Mouse (Mus musculus): ENCODE data around the gene Mllt3. TPM values are rescaled to one million over a fixed set of nuclear protein-coding genes. Genes with fewer than 3 reads are reported as not detected.

Mllt3 gene
- polyA plus RNA-seq, 1 experiment from 2014 or later, result 51.9 TPM

- WGBS, result 74% methylated on average over 4 of the region's 4 CpGs
- H3K27ac ChIP-seq, result no peak overlapping the region
- no peak overlapping the region for H3K4me2 ChIP-seq (replicated peaks)
- 0 out of 2 replicates have a peak, but pooled peaks cover 2% of the 10 kb centered on the region for H3K4me1 ChIP-seq
- no peaks in the 10 kb centered on the region for H3K9me3 ChIP-seq
- no peaks in the 10 kb centered on the region for H3K27me3 ChIP-seq
- no peak overlapping the region for H3K4me3 ChIP-seq
- ATAC-seq (ENCODE audit: low FRiP score, low read depth), result no peak
- H3K9ac ChIP-seq, result no peak overlapping the region
- H3K36me3 ChIP-seq, result no peaks in the 10 kb centered on the region
Measured at GRCm38 (mm10) chr4:87859148-87859547, 174.0 kb downstream of the Mllt3 start.

- Histone ChIP-seq H3K9ac (no peak overlapping the region), H3K4me1 (0 out of 2 replicates have a peak, but pooled peaks cover 2% of the 10 kb centered on the region), H3K27me3 (no peaks in the 10 kb centered on the region), H3K9me3 (no peaks in the 10 kb centered on the region), H3K4me2 (replicated peaks) (no peak overlapping the region), H3K4me3 (no peak overlapping the region), H3K27ac (no peak overlapping the region), H3K36me3 (no peaks in the 10 kb centered on the region)
- 92% methylated on average over 1 of the region's 1 CpGs for WGBS
- ATAC-seq (ENCODE audit: low FRiP score, low read depth), result no peak
Measured at GRCm38 (mm10) chr4:87857982-87858381, 175.2 kb downstream of the Mllt3 start.

GRCm38 (mm10) chr4:87852461-87852860, 180.7 kb downstream of the Mllt3 start:
- Histone ChIP-seq H3K4me1 (0 out of 2 replicates have a peak, but pooled peaks cover 2% of the 10 kb centered on the region), H3K4me3 (no peak overlapping the region), H3K27me3 (no peaks in the 10 kb centered on the region), H3K9me3 (no peaks in the 10 kb centered on the region), H3K9ac (no peak overlapping the region), H3K36me3 (no peaks in the 10 kb centered on the region), H3K27ac (no peak overlapping the region), H3K4me2 (replicated peaks) (no peak overlapping the region)
- ATAC-seq (ENCODE audit: low FRiP score, low read depth), result no peak
- 93% methylated on average over 2 of the region's 2 CpGs for WGBS

- Histone ChIP-seq H3K4me1 (peaks cover 4% of the 10 kb centered on the region; the same call in 1 of the 2 replicates), H3K27me3 (no peaks in the 10 kb centered on the region), H3K36me3 (no peaks in the 10 kb centered on the region), H3K4me3 (no peak overlapping the region), H3K27ac (no peak overlapping the region), H3K4me2 (replicated peaks) (no peak overlapping the region), H3K9ac (no peak overlapping the region), H3K9me3 (no peaks in the 10 kb centered on the region)
- WGBS, result 77% methylated on average over 5 of the region's 5 CpGs
- no peak for ATAC-seq (ENCODE audit: low FRiP score, low read depth)
Measured at GRCm38 (mm10) chr4:87850051-87850450, 183.1 kb downstream of the Mllt3 start.

GRCm38 (mm10) chr4:87844668-87845210, 188.4 kb downstream of the Mllt3 start:
- H3K9ac ChIP-seq, result no peak overlapping the region
- no peak overlapping the region for H3K4me2 ChIP-seq (replicated peaks)
- no peaks in the 10 kb centered on the region for H3K9me3 ChIP-seq
- no peak for ATAC-seq (ENCODE audit: low FRiP score, low read depth)
- WGBS, result 79% methylated on average over 6 of the region's 6 CpGs
- 0 out of 2 replicates have a peak, but pooled peaks cover 5% of the 10 kb centered on the region for H3K36me3 ChIP-seq
- H3K27ac ChIP-seq, result no peak overlapping the region
- peaks cover 12% of the 10 kb centered on the region for H3K4me1 ChIP-seq
- H3K27me3 ChIP-seq, result no peaks in the 10 kb centered on the region
- H3K4me3 ChIP-seq, result no peak overlapping the region

- 0 out of 2 replicates have a peak, but pooled peaks cover 5% of the 10 kb centered on the region for H3K36me3 ChIP-seq
- no peak overlapping the region for H3K4me3 ChIP-seq
- H3K4me1 ChIP-seq, result peaks cover 14% of the 10 kb centered on the region
- no peak overlapping the region for H3K9ac ChIP-seq
- H3K27ac ChIP-seq, result no peak overlapping the region
- ATAC-seq (ENCODE audit: low FRiP score, low read depth), result no peak
- 77% methylated on average over 10 of the region's 10 CpGs for WGBS
- H3K4me2 ChIP-seq (replicated peaks), result no peak overlapping the region
- no peaks in the 10 kb centered on the region for H3K27me3 ChIP-seq
- H3K9me3 ChIP-seq, result no peaks in the 10 kb centered on the region
Measured at GRCm38 (mm10) chr4:87840210-87840910, 192.8 kb downstream of the Mllt3 start.

GRCm38 (mm10) chr4:87838716-87839115, 194.4 kb downstream of the Mllt3 start:
- Histone ChIP-seq H3K36me3 (0 out of 2 replicates have a peak, but pooled peaks cover 5% of the 10 kb centered on the region), H3K9ac (no peak overlapping the region), H3K27ac (no peak overlapping the region), H3K9me3 (no peaks in the 10 kb centered on the region), H3K4me2 (replicated peaks) (no peak overlapping the region), H3K4me1 (peaks cover 17% of the 10 kb centered on the region), H3K4me3 (no peak overlapping the region), H3K27me3 (no peaks in the 10 kb centered on the region)
- WGBS, result 89% methylated on average over 1 of the region's 1 CpGs
- no peak for ATAC-seq (ENCODE audit: low FRiP score, low read depth)

- Histone ChIP-seq H3K27ac (no peak overlapping the region), H3K4me3 (no peak overlapping the region), H3K9me3 (no peaks in the 10 kb centered on the region), H3K27me3 (no peaks in the 10 kb centered on the region), H3K4me2 (replicated peaks) (no peak overlapping the region), H3K4me1 (peaks cover 16% of the 10 kb centered on the region), H3K36me3 (0 out of 2 replicates have a peak, but pooled peaks cover 5% of the 10 kb centered on the region), H3K9ac (no peak overlapping the region)
- WGBS, result 90% methylated on average over 2 of the region's 2 CpGs
- no peak for ATAC-seq (ENCODE audit: low FRiP score, low read depth)
Measured at GRCm38 (mm10) chr4:87837471-87838361, 195.4 kb downstream of the Mllt3 start.

- H3K9ac ChIP-seq, result no peak overlapping the region
- H3K4me2 ChIP-seq (replicated peaks), result no peak overlapping the region
- 0 out of 2 replicates have a peak, but pooled peaks cover 5% of the 10 kb centered on the region for H3K36me3 ChIP-seq
- no peak overlapping the region for H3K27ac ChIP-seq
- H3K9me3 ChIP-seq, result no peaks in the 10 kb centered on the region
- no peaks in the 10 kb centered on the region for H3K27me3 ChIP-seq
- 74% methylated on average over 5 of the region's 5 CpGs for WGBS
- no peak; the same call in 1 of the 2 replicates for ATAC-seq (ENCODE audit: low FRiP score, low read depth)
- no peak overlapping the region for H3K4me3 ChIP-seq
- H3K4me1 ChIP-seq, result peaks cover 16% of the 10 kb centered on the region
Measured at GRCm38 (mm10) chr4:87836257-87836656, 196.9 kb downstream of the Mllt3 start.

- Histone ChIP-seq H3K4me3 (no peak overlapping the region), H3K9me3 (no peaks in the 10 kb centered on the region), H3K4me2 (replicated peaks) (no peak overlapping the region), H3K9ac (no peak overlapping the region), H3K27me3 (no peaks in the 10 kb centered on the region), H3K27ac (no peak overlapping the region), H3K36me3 (no peaks in the 10 kb centered on the region), H3K4me1 (peaks cover 16% of the 10 kb centered on the region)
- no peak; the same call in 1 of the 2 replicates for ATAC-seq (ENCODE audit: low FRiP score, low read depth)
- 27% methylated on average over 6 of the region's 6 CpGs for WGBS
Measured at GRCm38 (mm10) chr4:87835191-87835590, 198.0 kb downstream of the Mllt3 start.

GRCm38 (mm10) chr4:87834310-87834709, 198.9 kb downstream of the Mllt3 start:
- H3K4me2 ChIP-seq (replicated peaks), result peak overlapping the region; percentile 27; the same call in 1 of the 2 replicates
- peaks cover 16% of the 10 kb centered on the region for H3K4me1 ChIP-seq
- ATAC-seq (ENCODE audit: low FRiP score, low read depth), result no peak
- H3K4me3 ChIP-seq, result no peak overlapping the region
- no peaks in the 10 kb centered on the region for H3K9me3 ChIP-seq
- 10% methylated on average over 2 of the region's 2 CpGs for WGBS
- H3K27me3 ChIP-seq, result no peaks in the 10 kb centered on the region
- no peak overlapping the region for H3K9ac ChIP-seq
- no peaks in the 10 kb centered on the region for H3K36me3 ChIP-seq
- H3K27ac ChIP-seq, result no peak overlapping the region

- WGBS, result 81% methylated on average over 6 of the region's 6 CpGs
- Histone ChIP-seq H3K4me2 (replicated peaks) (no peak overlapping the region), H3K4me1 (peaks cover 16% of the 10 kb centered on the region), H3K36me3 (no peaks in the 10 kb centered on the region), H3K9me3 (no peaks in the 10 kb centered on the region), H3K9ac (no peak overlapping the region), H3K27ac (no peak overlapping the region), H3K4me3 (no peak overlapping the region), H3K27me3 (no peaks in the 10 kb centered on the region)
- ATAC-seq (ENCODE audit: low FRiP score, low read depth), result no peak
Measured at GRCm38 (mm10) chr4:87830794-87831306, 202.3 kb downstream of the Mllt3 start.

All from limb, embryonic 13.5 days (tissue).